Mouse (Mus musculus) small intestine, adult 2 months (tissue): ENCODE results near the gene Hoxb5. TPM values are rescaled to one million over a fixed set of nuclear protein-coding genes. Genes with fewer than 3 reads are reported as not detected.

Experiments used
- H3K27ac ChIP-seq: fragments of 200-500 bp; 2 replicates; pipeline ENCODE4 v1.5.1; 2012; ENCODE audit warnings: low read depth, low read length, control low read depth, inconsistent platforms; ENCODE audit not compliant: insufficient read depth
- H3K27me3 ChIP-seq: fragments of 200-500 bp; 2 replicates; pipeline ENCODE4 v1.6.1; 2012; ENCODE audit warnings: mild to moderate bottlenecking, moderate library complexity, low read length, inconsistent platforms; ENCODE audit not compliant: control insufficient read depth, insufficient read depth
- H3K36me3 ChIP-seq: fragments of 200-500 bp; 2 replicates; pipeline ENCODE4 v1.6.1; 2012; ENCODE audit warnings: mild to moderate bottlenecking, low read length, control low read depth, inconsistent platforms; ENCODE audit not compliant: control insufficient read depth, insufficient read depth
- H3K4me1 ChIP-seq: fragments of 200-500 bp; 2 replicates; pipeline ENCODE4 v1.6.1; 2012; ENCODE audit warnings: low read length, inconsistent platforms, mixed read lengths; ENCODE audit not compliant: control insufficient read depth, insufficient read depth, insufficient read length
- H3K4me3 ChIP-seq: fragments of 200-500 bp; 2 replicates; pipeline ENCODE4 v1.5.1; 2012; ENCODE audit warnings: low read depth, mild to moderate bottlenecking, control low read depth, inconsistent platforms, low read length, moderate library complexity
- CTCF ChIP-seq: fragments of 200-500 bp; IDR thresholded peaks from 2 replicates; pipeline ENCODE4 v1.5.1; 2012; ENCODE audit warnings: low read depth, mild to moderate bottlenecking, control low read depth, inconsistent platforms, low read length, moderate library complexity, mixed read lengths; ENCODE audit not compliant: insufficient replicate concordance, insufficient read length; ENCODE audit errors: extremely low read depth
- POLR2A ChIP-seq: fragments of 200-500 bp; IDR thresholded peaks from 2 replicates; pipeline ENCODE4 v1.6.1; 2012; ENCODE audit warnings: low read depth, mild to moderate bottlenecking, control low read depth, inconsistent platforms, low read length, moderate library complexity
- WGBS: fragments of 180-500 bp; shearing (Covaris S2); methylation state at CpG from one replicate; pipeline ENCODE4 v1.1.7; 2018; 5-methylcytosine and 5-hydroxymethylcytosine counted together
- polyA plus RNA-seq: library from polyadenylated mRNA; depleted of rRNA; stranded (reverse); fragments of >200 nt; gene quantifications from 2 replicates; pipeline ENCODE4 v1.2.3, GENCODE M21; 2012

Gene Hoxb5
- polyA plus RNA-seq, 1 experiment, result 3.2 TPM

- Histone ChIP-seq H3K27ac (0 out of 2 replicates have a peak overlapping the region, but pooled peaks have one; percentile 21), H3K4me3 (no peak overlapping the region), H3K27me3 (peaks cover 38% of the 10 kb centered on the region), H3K36me3 (no peaks in the 10 kb centered on the region), H3K4me1 (no peaks in the 10 kb centered on the region; the same call in 1 of the 2 replicates)
- 52% methylated on average over 21 of the region's 21 CpGs for WGBS
- TF ChIP-seq POLR2A (no peak), CTCF (no peak)
Measured at GRCm38 (mm10) chr11:96348141-96348928, 45.2 kb downstream of the Hoxb5 start.

- Histone ChIP-seq H3K27ac (peak overlapping the region; percentile 40; the same call in 1 of the 2 replicates), H3K4me1 (no peaks in the 10 kb centered on the region; the same call in 1 of the 2 replicates), H3K4me3 (no peak overlapping the region), H3K27me3 (peaks cover 36% of the 10 kb centered on the region), H3K36me3 (no peaks in the 10 kb centered on the region; the same call in 1 of the 2 replicates)
- TF ChIP-seq CTCF (no peak), POLR2A (no peak)
- WGBS, result 58% methylated on average over 3 of the region's 3 CpGs
Measured at GRCm38 (mm10) chr11:96348988-96349387, 45.9 kb downstream of the Hoxb5 start.

- H3K27me3 ChIP-seq, result peaks cover 42% of the 10 kb centered on the region
- TF ChIP-seq CTCF (no peak), POLR2A (no peak)
- no peak overlapping the region for H3K4me3 ChIP-seq
- no peaks in the 10 kb centered on the region; the same call in 1 of the 2 replicates for H3K4me1 ChIP-seq
- no peaks in the 10 kb centered on the region; the same call in 1 of the 2 replicates for H3K36me3 ChIP-seq
- 57% methylated on average over 14 of the region's 14 CpGs for WGBS
- peak overlapping the region; percentile 40; the same call in 1 of the 2 replicates for H3K27ac ChIP-seq
Measured at GRCm38 (mm10) chr11:96349491-96350340, 46.6 kb downstream of the Hoxb5 start.

GRCm38 (mm10) chr11:96350341-96350624, 47.1 kb downstream of the Hoxb5 start, which contains the start of gene Hoxb2:
TSS of gene Hoxb2 (plus strand) at chr11:96350525.
- TF ChIP-seq CTCF (no peak), POLR2A (no peak)
- Histone ChIP-seq H3K27ac (peak within 1 kb of the TSS; percentile 40), H3K27me3 (peaks cover 46% of the 10 kb centered on the region), H3K36me3 (no peaks in the 10 kb centered on the region; the same call in 1 of the 2 replicates), H3K4me3 (no peak within 1 kb of the TSS), H3K4me1 (no peaks in the 10 kb centered on the region; the same call in 1 of the 2 replicates)
- WGBS, result 58% methylated on average over 2 of the region's 2 CpGs

GRCm38 (mm10) chr11:96350791-96351190, 47.7 kb downstream of the Hoxb5 start:
- TF ChIP-seq CTCF (no peak), POLR2A (no peak)
- Histone ChIP-seq H3K4me3 (no peak overlapping the region), H3K27ac (peak overlapping the region; percentile 35; the same call in 1 of the 2 replicates), H3K27me3 (peaks cover 41% of the 10 kb centered on the region), H3K4me1 (no peaks in the 10 kb centered on the region; the same call in 1 of the 2 replicates), H3K36me3 (no peaks in the 10 kb centered on the region; the same call in 1 of the 2 replicates)
- WGBS, result 70% methylated on average over 2 of the region's 2 CpGs

GRCm38 (mm10) chr11:96351312-96351711, 48.2 kb downstream of the Hoxb5 start:
- Histone ChIP-seq H3K36me3 (no peaks in the 10 kb centered on the region; the same call in 1 of the 2 replicates), H3K27me3 (peaks cover 38% of the 10 kb centered on the region), H3K27ac (peak overlapping the region; percentile 35), H3K4me1 (no peaks in the 10 kb centered on the region), H3K4me3 (no peak overlapping the region)
- 50% methylated on average over 11 of the region's 11 CpGs for WGBS
- no peak for TF ChIP-seq POLR2A

- 19% methylated on average over 22 of the region's 22 CpGs for WGBS
- Histone ChIP-seq H3K36me3 (no peaks in the 10 kb centered on the region; the same call in 1 of the 2 replicates), H3K4me3 (peak overlapping the region; percentile 66), H3K4me1 (no peaks in the 10 kb centered on the region), H3K27ac (peak overlapping the region; percentile 87), H3K27me3 (peaks cover 38% of the 10 kb centered on the region)
- TF ChIP-seq CTCF (no peak), POLR2A (no peak; the same call in 1 of the 2 replicates)
Measured at GRCm38 (mm10) chr11:96351831-96352230, 48.7 kb downstream of the Hoxb5 start.
